Mouse (Mus musculus): ENCODE measurements around the gene Tmem38a. TPM values are rescaled to one million over a fixed set of nuclear protein-coding genes. Genes with fewer than 3 reads are reported as not detected.

Tmem38a gene
- polyA plus RNA-seq, 1 experiment, result 12.0 TPM

DNA sequence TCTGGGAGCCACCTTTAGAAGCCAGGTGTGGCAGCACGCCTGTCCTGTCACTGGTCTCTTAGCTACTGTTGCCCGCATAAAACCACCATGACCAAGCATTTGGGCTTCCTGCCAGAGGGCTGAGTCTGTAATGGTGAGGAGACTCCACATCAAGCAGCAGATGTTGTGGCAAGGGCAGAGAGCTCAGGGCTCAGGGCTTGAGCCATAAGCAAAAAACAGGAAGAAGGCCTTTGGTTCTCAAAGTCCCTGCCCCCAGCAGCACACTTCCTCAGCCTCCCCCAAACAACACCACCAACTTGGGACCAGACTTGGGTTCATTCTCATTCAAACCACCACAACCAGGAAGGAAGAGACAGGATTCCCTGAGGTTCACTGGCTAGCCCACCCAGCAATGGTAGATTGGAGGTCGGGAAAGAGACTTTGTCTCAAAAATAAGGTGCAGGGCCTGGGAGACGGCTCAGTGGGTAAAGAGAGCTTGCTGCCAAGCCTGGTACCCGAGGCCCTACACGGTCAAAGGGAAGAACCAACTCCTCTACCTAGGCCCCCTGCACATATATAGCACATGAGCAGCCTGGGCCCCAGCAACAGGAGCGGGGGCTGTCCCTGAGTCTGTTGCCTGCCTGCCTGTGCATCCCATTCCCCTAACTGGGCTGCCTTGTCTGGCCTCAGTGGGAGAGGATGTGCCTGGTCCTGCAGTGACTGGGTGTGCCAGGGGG, 11.4 kb downstream of the Tmem38a start:
- TF ChIP-seq POLR2A (IDR thresholded peaks at IDR 0.05; ENCODE audit: low read depth, low read length) (no peak), CTCF (IDR thresholded peaks at IDR 0.05; ENCODE audit: borderline replicate concordance, insufficient read depth, low read length) (no peak)
- Histone ChIP-seq H3K4me3 (ENCODE audit: insufficient read depth, low read length) (no peak overlapping the region), H3K27ac (ENCODE audit: insufficient read depth, low read length) (no peak overlapping the region), H3K4me1 (ENCODE audit: control insufficient read depth, insufficient read depth, low read length) (no peaks in the 10 kb centered on the region)

DNA sequence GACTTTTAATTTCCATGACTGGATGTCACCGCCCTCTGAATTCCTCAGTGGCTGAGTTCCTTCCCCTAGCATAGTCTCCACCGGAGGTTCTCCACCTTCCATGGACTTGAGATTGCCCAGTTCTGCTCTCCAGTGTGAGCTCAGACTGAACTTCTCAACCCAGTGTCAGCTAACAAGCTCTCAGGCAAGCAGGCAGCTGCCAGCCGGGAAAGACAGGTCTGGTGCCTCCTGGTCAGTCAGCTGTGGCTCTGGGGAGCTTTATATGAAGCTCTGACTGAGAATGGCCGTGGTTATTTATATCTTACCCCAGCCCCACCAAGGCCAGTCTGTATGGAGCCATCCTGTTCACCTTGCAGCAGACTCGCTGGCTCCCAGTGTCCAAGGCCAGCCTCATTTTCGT, 12.5 kb downstream of the Tmem38a start:
- TF ChIP-seq CTCF (IDR thresholded peaks at IDR 0.05; ENCODE audit: borderline replicate concordance, insufficient read depth, low read length), result no peak
- no peak for TF ChIP-seq POLR2A (IDR thresholded peaks at IDR 0.05; ENCODE audit: low read depth, low read length)
- no peaks in the 10 kb centered on the region for H3K4me1 ChIP-seq (ENCODE audit: control insufficient read depth, insufficient read depth, low read length)
- no peak overlapping the region for H3K27ac ChIP-seq (ENCODE audit: insufficient read depth, low read length)
- no peak overlapping the region for H3K4me3 ChIP-seq (ENCODE audit: insufficient read depth, low read length)

DNA sequence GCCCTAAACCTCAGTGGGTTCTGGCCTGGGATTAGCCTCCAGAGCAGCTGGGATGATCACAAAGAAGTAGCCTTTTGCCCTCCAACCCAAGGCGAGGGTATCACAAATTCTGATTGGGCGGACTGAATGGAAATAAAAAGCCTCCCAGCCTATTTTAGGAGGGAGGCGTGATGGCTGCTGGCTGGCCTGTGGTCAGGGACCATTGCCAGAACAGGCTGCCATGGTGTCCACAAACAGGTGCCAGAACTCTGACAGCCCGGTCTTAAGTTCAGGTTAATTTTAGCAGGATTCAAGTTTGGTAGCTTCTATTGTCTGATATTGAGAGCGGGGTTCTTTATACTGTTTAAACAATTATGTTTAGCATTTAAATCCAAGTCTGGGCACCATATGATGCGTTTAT, 16.0 kb downstream of the Tmem38a start:
- Histone ChIP-seq H3K27ac (ENCODE audit: insufficient read depth, low read length) (no peak overlapping the region), H3K4me3 (ENCODE audit: insufficient read depth, low read length) (no peak overlapping the region), H3K4me1 (ENCODE audit: control insufficient read depth, insufficient read depth, low read length) (no peaks in the 10 kb centered on the region)
- TF ChIP-seq POLR2A (IDR thresholded peaks at IDR 0.05; ENCODE audit: low read depth, low read length) (no peak), CTCF (IDR thresholded peaks at IDR 0.05; ENCODE audit: borderline replicate concordance, insufficient read depth, low read length) (no peak)

DNA sequence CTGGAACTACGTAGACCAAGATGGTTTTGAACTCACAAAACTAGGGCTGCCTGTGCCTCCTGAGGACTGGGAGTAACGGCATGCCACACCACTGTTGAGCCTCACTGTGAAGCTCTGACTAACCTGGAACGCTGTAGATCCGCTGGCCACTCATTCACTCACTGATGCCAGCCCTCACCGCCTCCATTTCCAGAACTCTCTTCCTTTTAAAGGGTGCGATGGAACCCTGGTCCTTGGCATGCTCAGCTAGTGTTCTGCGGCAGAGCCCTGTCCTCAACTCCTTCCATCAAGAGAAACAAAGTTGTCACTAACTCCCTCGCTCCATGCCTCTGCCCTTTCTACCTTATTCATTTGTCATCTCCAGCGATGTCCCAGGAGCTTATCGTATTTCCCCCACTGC, 17.0 kb downstream of the Tmem38a start:
- Histone ChIP-seq H3K4me3 (ENCODE audit: insufficient read depth, low read length) (no peak overlapping the region), H3K27ac (ENCODE audit: insufficient read depth, low read length) (no peak overlapping the region), H3K4me1 (ENCODE audit: control insufficient read depth, insufficient read depth, low read length) (no peaks in the 10 kb centered on the region)
- TF ChIP-seq POLR2A (IDR thresholded peaks at IDR 0.05; ENCODE audit: low read depth, low read length), result no peak
- no peak for TF ChIP-seq CTCF (IDR thresholded peaks at IDR 0.05; ENCODE audit: borderline replicate concordance, insufficient read depth, low read length)

DNA sequence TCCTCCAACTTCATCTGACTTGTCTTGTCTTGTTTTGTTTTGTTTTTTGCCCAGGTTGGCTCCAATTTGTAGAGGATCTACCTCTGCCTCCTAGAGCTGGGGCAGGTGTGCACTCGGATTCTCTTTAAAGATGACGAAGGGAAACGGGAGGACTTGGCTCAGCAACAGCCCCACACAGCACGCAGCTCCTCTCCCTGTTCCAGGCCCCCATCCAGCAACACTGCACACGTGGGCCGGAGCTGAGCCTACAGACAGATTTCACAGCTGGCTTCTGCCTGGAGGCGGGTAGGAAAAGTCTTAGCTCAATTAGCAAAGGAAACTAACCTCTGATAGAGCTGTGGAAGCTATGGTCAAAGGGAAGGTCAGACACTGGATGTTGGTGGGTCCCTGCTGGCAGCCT, 17.4 kb downstream of the Tmem38a start:
- TF ChIP-seq CTCF (IDR thresholded peaks at IDR 0.05; ENCODE audit: borderline replicate concordance, insufficient read depth, low read length) (no peak), POLR2A (IDR thresholded peaks at IDR 0.05; ENCODE audit: low read depth, low read length) (no peak)
- H3K4me1 ChIP-seq (ENCODE audit: control insufficient read depth, insufficient read depth, low read length), result no peaks in the 10 kb centered on the region
- no peak overlapping the region for H3K4me3 ChIP-seq (ENCODE audit: insufficient read depth, low read length)
- no peak overlapping the region for H3K27ac ChIP-seq (ENCODE audit: insufficient read depth, low read length)

DNA sequence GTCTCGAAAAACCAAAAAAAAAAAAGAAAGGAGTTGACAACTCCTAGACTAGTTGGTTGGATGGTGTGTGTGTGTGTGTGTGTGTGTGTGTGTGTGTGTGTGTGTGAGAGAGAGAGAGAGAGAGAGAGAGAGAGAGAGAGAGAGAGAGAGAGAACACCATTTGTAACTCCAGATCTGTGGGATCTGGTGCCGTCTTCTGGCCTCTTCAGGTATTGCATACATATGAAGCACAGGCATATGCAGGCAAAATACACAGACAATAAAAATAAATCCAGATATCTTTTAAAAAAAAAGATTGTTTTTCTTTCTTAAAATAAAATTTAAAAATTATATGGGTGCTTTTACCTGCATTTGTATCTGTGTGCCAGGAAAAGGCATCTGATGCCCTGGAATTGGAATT, 18.3 kb downstream of the Tmem38a start:
- H3K4me3 ChIP-seq (ENCODE audit: insufficient read depth, low read length), result no peak overlapping the region
- no peak overlapping the region for H3K27ac ChIP-seq (ENCODE audit: insufficient read depth, low read length)
- TF ChIP-seq POLR2A (IDR thresholded peaks at IDR 0.05; ENCODE audit: low read depth, low read length) (no peak), CTCF (IDR thresholded peaks at IDR 0.05; ENCODE audit: borderline replicate concordance, insufficient read depth, low read length) (no peak)
- H3K4me1 ChIP-seq (ENCODE audit: control insufficient read depth, insufficient read depth, low read length), result no peaks in the 10 kb centered on the region

Other genes starting within 250 kb of the Tmem38a start
- gene Eps15l1, start 150.6 kb upstream of the Tmem38a start, polyA plus RNA-seq (2011; ENCODE audit: insufficient read length, low read depth, missing spikeins), result 58.0 and 65.0 TPM in 2 replicates
- 1.7 and 1.9 TPM in 2 replicates for gene Calr3, start 128.2 kb upstream of the Tmem38a start, polyA plus RNA-seq (2011; ENCODE audit: insufficient read length, low read depth, missing spikeins)
- gene 1700030K09Rik, start 128.2 kb upstream of the Tmem38a start, polyA plus RNA-seq (2011; ENCODE audit: insufficient read length, low read depth, missing spikeins), result 5.5 and 6.6 TPM in 2 replicates
- 39.9 and 46.2 TPM in 2 replicates for gene Cherp, start 96.8 kb upstream of the Tmem38a start, polyA plus RNA-seq (2011; ENCODE audit: insufficient read length, low read depth, missing spikeins)
- gene Slc35e1, start 79.4 kb upstream of the Tmem38a start, polyA plus RNA-seq (2011; ENCODE audit: insufficient read length, low read depth, missing spikeins), result 45.4 and 50.3 TPM in 2 replicates
- gene Med26, start 23.8 kb upstream of the Tmem38a start, polyA plus RNA-seq (2011; ENCODE audit: insufficient read length, low read depth, missing spikeins), result 6.4 and 7.5 TPM in 2 replicates
- 68.9 and 104 TPM in 2 replicates for gene Smim7, start 967 bp upstream of the Tmem38a start, polyA plus RNA-seq (2011; ENCODE audit: insufficient read length, low read depth, missing spikeins)
- gene Nwd1, start 74.7 kb downstream of the Tmem38a start, polyA plus RNA-seq (2011; ENCODE audit: insufficient read length, low read depth, missing spikeins), result not detected in 2 replicates
- gene Sin3b, start 151.2 kb downstream of the Tmem38a start, polyA plus RNA-seq (2011; ENCODE audit: insufficient read length, low read depth, missing spikeins), result 95.0 and 97.8 TPM in 2 replicates
- not detected in 2 replicates for gene F2rl3, start 189.8 kb downstream of the Tmem38a start, polyA plus RNA-seq (2011; ENCODE audit: insufficient read length, low read depth, missing spikeins)

Measured in embryonic fibroblast, embryonic 13.5 days (primary cell).